Mouse (Mus musculus): ENCODE results near the gene Slc36a2.

- no peak for TF ChIP-seq EP300 (IDR thresholded peaks at IDR 0.05; ENCODE audit: insufficient read depth, low read depth, low read length)
- TF ChIP-seq CTCF (IDR thresholded peaks at IDR 0.05; ENCODE audit: low read depth, low read length), result no peak
These were observed 23.3 kb upstream of the Slc36a2 start for GRCm38 (mm10) chr11:55208001-55208690.

Measured in ES-Bruce4 (cell line).